Mouse (Mus musculus): Measurements from ENCODE around the gene Slc6a16.

- TF ChIP-seq CTCF (IDR thresholded peaks at IDR 0.05; ENCODE audit: control insufficient read depth, insufficient read depth, insufficient read length) (no peak), MAX (IDR thresholded peaks at IDR 0.05) (no peak), CEBPB (IDR thresholded peaks at IDR 0.05; ENCODE audit: low read depth) (no peak), USF1 (IDR thresholded peaks at IDR 0.05; ENCODE audit: low read depth) (no peak)
These were observed 2.0 kb upstream of the Slc6a16 start, which contains the start of gene Cd37 for GRCm38 (mm10) chr7:45238723-45239496.
